Mouse (Mus musculus) frontal cortex, postnatal 14 days (tissue): ENCODE measurements around the gene Pou2f3.

Experiments
- DNase-seq, 2 experiments: peaks; one replicate each; pipeline ENCODE4 v3.0.0; 2022; ENCODE audit warnings: low spot score in 2 of 2

Pou2f3 gene

GRCm38 (mm10) chr9:43084496-43085362 lies 125.4 kb downstream of the Pou2f3 start:
- no peak for DNase-seq

- no peak for DNase-seq
Measured at GRCm38 (mm10) chr9:43083441-43084055, 126.6 kb downstream of the Pou2f3 start.

- no peak for DNase-seq
Measured at GRCm38 (mm10) chr9:43078711-43079110, 131.5 kb downstream of the Pou2f3 start.

- DNase-seq: no peak
Measured at GRCm38 (mm10) chr9:43076163-43076562, 134.0 kb downstream of the Pou2f3 start.

- DNase-seq: no peak
Measured at GRCm38 (mm10) chr9:43074611-43075010, 135.6 kb downstream of the Pou2f3 start.
